Mouse (Mus musculus) ES-Bruce4 (cell line): Measurements from ENCODE around the gene Cryab.

ENCODE experiments used
- CTCF ChIP-seq: IDR thresholded peaks from one replicate; pipeline ENCODE4 v1.8.1; 2011; ENCODE audit warnings: low read depth, low read length
- POLR2A ChIP-seq: IDR thresholded peaks from one replicate; pipeline ENCODE4 v1.8.1; 2011; ENCODE audit warnings: low read length; ENCODE audit not compliant: insufficient read depth

DNA sequence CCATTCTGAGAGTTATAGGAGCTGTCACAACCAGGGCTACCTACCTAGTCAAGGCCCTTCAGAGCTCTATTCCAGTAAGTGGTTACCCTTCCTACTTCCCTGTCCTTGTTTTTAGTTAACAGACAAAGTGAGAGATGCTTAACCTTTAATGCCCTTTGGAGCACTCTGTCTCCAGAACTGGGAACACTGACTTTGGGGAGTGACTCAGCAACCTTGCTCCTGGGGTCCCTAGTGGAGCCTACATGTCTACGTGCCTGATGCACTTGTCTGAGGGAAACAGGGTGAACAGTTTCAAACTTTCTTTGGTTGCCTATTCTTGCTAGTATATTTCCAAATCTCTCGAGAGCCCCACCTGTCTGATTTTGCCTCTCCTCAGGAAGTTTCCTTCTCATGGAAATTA lies 8.4 kb upstream of the Cryab start:
- TF ChIP-seq CTCF: no peak
- no peak for TF ChIP-seq POLR2A
